Mouse (Mus musculus) left cerebral cortex, postnatal 36 days (tissue): Measurements from ENCODE around the gene Pcdh19. TPM values are rescaled to one million over a fixed set of nuclear protein-coding genes. Genes with fewer than 3 reads are reported as not detected.

Experiments used
- DNase-seq, 2 experiments: peaks; one replicate each; pipeline ENCODE4 v3.0.0; 2021 to 2022; ENCODE audit warnings: low spot score in 2 of 2, mixed read lengths in 1 of 2
- intact Hi-C: fragments of 180-260 bp; cut with DNase I; formaldehyde crosslinking; loops from one replicate; pipeline ENCODE4 v1.15.1; 2025
- total RNA-seq, 2 experiments: library from RNA; stranded (reverse); gene quantifications; 2 replicates each; pipeline ENCODE4 v1.2.3; 2021

Pcdh19 gene
- total RNA-seq, 2 experiments from 2014 or later, result 31.1 to 38.2 TPM

- DNase-seq, result no peak
- intact Hi-C loops, result no loop called here
Measured at GRCm38 (mm10) chrX:133673796-133674195, 15.0 kb downstream of the Pcdh19 start.

- no peak for DNase-seq
- intact Hi-C loops, result no loop called here
Measured at GRCm38 (mm10) chrX:133660111-133660510, 28.7 kb downstream of the Pcdh19 start.

DNA sequence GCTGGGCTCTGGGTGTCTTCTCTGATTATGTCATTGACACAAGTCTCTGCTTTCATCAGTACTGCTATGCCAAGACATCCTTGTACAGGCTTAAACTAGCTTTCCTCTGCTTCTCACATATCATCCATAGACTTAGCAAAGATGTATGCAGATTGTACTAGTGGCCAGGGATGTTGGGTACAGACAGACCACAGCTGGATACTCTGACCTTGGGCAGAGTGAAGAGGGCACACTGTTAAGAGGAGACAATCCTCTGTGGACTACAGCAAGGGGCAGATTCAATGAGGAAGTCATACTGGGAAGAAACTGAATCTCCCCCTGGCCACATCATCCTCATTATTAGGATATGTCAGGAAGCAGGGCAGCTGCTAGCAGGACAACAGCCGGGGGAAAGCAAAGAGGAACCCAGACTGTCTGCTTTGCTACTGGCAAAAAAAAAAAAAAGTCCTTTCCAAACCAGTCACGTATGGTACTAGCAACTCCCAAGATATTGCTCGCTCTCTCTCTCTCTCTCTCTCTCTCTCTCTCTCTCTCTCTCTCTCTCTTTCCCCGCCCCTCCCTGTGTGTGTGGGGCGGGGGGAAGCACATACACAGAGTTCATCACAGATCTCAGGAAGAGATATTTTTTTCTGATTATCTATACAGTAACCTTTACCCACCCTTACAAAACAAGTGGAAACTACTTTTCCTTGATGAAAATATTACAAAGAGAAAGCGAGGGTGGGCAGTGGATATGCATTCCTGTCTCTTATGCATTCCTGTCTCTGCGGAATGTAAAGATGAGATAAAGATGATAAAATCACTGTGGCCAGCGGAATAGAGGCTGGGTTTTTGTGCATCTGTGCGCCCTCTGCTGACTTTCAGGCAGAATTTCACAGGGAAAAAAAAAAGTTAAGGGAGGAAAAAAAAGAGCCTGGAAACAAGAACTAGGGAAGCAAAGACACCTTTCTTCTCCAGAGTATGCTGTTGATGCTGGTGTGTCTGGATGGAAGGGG is 31.2 kb downstream of the Pcdh19 start:
- DNase-seq, result no peak
- intact Hi-C loops, result no loop called here

DNA sequence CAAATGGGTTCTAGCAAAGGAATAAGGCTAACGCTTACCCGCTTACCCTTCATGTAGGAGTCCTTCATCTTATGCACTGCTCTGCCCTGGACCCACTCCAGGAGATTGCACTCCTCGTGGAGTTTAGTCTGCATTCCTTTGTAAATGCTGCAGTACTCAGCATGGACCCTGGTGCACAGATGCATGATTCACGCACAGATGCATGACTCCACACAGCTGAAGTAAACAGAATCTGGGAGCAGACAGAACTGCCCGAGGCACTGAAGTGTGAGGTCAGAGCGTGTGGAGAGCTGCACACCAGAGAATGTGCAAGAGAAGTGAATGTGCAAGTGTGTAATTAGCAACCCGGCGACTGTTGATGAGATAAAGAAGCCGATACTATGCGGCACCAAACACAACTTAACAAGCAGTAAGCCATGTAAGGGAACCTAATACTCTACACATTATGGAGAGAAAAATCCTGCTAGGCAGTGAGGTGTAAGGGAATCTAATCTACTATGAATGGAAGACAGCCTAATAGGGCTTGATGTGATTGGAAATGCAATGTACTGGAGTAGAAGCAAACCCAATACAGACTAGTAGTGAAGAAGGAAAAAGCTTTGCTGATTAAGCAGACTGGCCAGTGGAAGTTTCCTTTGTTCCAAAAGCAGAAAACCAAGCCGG is 32.8 kb downstream of the Pcdh19 start:
- no peak for DNase-seq
- intact Hi-C loops, result no loop called here

DNA sequence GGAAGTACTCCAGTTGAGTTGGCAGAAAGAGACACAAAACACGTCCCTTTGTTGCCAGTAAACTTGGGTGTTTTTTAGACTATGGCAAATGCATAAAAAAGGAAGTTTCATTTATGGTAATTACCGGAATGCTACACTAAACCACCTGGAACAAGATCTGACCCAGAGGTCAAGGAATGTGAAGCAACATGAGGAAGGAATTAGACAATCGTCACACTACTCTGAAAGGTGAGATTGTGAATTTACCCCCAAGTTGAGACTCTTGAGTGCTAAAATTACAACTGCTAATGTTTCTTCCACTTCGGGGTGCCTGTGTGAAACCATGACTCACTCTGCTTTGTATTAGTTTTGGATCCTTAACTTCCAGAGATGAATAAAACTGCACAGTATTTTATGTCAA is 33.6 kb downstream of the Pcdh19 start:
- DNase-seq, result no peak
- intact Hi-C loops, result no loop called here

GRCm38 (mm10) chrX:133653071-133653470 is 35.7 kb downstream of the Pcdh19 start:
- intact Hi-C loops, result no loop called here
- no peak for DNase-seq

GRCm38 (mm10) chrX:133650379-133650778 is 38.4 kb downstream of the Pcdh19 start:
- DNase-seq, result no peak
- intact Hi-C loops, result no loop called here

DNA sequence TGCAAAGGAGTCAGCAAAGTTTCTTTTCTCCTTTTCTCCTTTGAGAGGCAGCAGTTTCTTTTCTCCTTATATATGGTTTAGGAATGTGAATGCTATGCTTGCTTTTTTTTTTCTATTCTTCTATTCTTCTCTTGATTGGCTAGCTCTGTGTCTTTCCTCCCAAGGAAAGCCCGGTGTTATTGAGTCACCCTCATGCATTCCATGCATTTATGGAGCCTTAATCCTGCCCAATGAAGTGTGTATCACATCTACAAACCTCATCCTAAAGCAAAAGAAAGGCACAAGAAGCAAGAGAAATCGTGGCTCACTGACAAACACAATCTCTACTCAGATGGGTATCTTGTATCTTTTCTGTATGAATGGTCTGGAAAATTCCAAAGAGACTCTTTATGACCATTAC is 41.0 kb downstream of the Pcdh19 start:
- intact Hi-C loops, result no loop called here
- no peak for DNase-seq

- no peak for DNase-seq
- intact Hi-C loops, result no loop called here
Measured at GRCm38 (mm10) chrX:133639445-133639844, 49.3 kb downstream of the Pcdh19 start.

GRCm38 (mm10) chrX:133629538-133629937 is 59.2 kb downstream of the Pcdh19 start:
- intact Hi-C loops, result no loop called here
- no peak for DNase-seq

- intact Hi-C loops, result no loop called here
- DNase-seq, result no peak
Measured at GRCm38 (mm10) chrX:133618222-133618621, 70.6 kb downstream of the Pcdh19 start.

DNA sequence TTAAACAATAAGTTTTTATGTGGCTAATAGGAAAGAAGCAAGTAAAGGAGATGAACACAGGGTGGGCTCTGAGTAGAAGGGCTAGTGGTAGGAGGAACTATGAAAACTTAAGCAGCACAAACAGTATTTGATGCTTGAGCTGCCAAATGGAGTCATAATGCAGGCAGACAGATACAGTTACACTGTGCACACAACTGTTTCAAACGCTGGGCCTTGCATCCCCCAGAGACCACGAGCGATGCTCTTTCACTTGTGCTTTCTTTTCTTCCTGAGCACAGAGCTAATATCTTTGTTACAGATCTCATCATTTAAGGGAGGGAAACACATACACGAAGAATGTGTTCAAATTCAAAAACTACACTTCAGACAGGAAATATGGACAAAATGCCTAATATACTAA is 83.0 kb downstream of the Pcdh19 start:
- no peak for DNase-seq
- intact Hi-C loops, result no loop called here

DNA sequence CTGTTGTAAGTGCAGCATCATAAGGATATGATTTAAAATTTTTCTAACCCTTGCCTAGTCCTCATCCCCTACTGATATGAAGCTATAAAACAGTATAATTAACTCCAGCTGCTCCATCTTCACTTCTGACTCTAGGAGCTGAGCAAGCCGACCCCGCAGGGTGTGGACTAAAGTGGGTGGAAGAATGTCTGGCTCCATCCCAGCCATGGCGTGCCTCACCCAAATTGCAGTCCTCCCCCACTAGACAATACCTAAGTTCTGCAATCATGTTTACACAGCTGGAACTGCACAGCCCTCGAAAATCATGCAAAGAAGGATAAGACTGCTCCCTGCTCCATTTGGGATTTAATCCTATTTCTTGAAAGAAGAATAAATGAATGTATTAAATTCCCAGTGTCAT is 84.5 kb downstream of the Pcdh19 start:
- DNase-seq, result no peak
- intact Hi-C loops, result no loop called here

DNA sequence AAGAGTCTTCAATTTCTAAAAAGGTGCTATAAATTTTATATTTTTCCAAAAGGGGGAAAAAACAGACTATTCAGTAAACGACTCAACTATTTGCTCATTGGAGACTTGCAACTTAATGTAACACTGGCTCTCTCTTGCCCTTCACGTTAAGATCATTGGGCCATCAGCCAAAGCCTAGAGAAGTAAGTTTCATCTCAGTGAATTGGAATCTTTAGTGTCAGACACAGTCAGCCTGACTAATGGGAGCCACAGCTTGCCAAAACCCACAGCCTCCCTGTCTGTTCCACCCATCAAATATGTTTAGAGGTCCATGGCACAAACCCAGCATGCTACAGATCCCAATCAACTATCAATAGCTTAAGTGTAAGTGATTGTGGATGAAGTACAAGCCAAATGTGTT is 86.7 kb downstream of the Pcdh19 start:
- DNase-seq, result no peak
- intact Hi-C loops, result no loop called here

DNA sequence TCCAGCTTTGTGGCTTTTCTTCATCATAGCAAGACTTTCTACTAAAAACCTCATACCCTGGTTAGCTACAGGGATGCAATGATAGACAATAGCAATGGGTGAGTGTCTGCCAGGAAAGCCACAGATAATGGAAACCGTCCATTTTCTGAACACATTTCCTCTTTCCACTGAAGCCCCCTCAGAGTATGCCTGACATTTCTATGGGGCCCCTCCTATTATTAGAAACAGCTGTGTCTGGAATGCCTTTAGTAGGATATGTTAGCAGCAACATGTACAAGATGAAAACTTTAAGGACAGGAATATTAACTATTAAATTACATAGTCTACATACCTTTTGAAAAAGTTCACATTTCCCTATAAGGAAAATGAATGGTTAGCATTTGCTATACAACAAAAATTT is 87.1 kb downstream of the Pcdh19 start:
- no peak for DNase-seq
- intact Hi-C loops, result no loop called here

DNA sequence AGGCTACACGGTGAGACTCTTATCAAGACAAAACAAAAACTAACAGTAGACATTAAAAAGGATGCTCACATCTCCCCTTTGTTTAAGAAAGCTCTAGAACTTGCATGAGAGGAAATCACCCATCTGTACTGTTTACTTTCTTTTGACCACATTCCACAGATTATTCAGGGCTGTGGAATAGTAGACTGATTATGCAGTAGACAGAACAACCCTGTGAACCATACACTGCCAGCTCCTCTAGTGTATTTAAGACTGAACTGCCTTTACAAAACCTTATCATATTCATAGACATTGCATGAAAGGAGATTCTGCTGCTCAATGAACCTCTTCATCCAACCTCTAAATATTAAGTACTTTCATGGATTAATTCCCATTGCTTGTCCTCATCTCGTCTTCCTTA is 87.6 kb downstream of the Pcdh19 start:
- intact Hi-C loops, result no loop called here
- no peak for DNase-seq

DNA sequence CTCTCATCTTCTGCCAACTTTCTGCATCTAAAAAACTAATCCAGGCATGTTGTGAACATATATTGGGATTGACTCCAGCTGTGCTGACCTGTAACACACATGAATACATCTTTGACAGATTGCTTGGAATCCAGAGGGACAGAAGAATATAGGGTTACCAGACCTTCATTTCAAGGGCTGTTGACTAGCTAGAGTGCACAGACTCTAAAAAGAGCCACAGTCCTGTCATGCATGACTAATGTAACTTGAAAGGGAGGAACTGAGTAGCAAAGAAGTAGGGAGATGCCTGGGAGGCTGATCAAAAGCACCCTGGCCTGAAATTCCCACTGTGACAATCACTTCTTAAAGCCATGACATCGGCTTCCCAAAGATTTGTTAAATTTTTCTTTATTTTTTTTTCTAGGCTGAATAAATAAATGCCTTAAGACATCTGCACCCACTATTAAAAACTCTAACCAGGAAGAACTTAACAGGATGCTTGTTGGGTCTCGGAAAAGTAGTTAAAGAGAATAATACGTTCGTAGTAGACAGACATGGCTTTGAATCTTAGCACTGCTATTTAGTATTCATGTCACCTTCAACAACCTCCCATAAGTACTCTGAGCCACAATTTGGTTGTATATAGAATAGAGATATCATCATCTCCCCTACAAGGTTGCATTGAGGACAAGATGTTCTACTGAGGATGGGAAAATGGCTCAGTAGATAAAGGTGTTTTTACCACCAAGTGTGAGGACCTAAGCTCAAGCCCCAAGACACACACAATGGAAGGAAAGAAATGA is 113.0 kb downstream of the Pcdh19 start:
- intact Hi-C loops, result no loop called here

GRCm38 (mm10) chrX:133565355-133565754 is 123.4 kb downstream of the Pcdh19 start:
- intact Hi-C loops, result no loop called here
- no peak for DNase-seq

More for the DNA sequence above, 113.0 kb downstream of the Pcdh19 start:
- DNase-seq, result no peak
